Mouse (Mus musculus): ENCODE results near the gene Pstk.
A peak's percentile ranks its signal among the peaks of the same experiment; 100 is the strongest.

GRCm38 (mm10) chr7:131370648-131371469 lies at the start of gene Pstk:
- TF ChIP-seq CTCF (IDR thresholded peaks at IDR 0.05) (peak; percentile 90), EP300 (IDR thresholded peaks at IDR 0.05) (no peak)
